Mouse (Mus musculus) spleen, embryonic (tissue): Measurements from ENCODE around the gene Ttc38.
"Not testable (repeated sequence)": the region's sequence is repeated elsewhere in the genome, so short reads cannot be mapped to it uniquely, and the experiment has no call there.

Experiments used
- CTCF ChIA-PET: fragments of 350-600 bp; sonication (Branson Sonifier 250); formaldehyde crosslinking; loops from one replicate; lab custom pipeline; 2022; lab: Charles Lee

Ttc38 gene

DNA sequence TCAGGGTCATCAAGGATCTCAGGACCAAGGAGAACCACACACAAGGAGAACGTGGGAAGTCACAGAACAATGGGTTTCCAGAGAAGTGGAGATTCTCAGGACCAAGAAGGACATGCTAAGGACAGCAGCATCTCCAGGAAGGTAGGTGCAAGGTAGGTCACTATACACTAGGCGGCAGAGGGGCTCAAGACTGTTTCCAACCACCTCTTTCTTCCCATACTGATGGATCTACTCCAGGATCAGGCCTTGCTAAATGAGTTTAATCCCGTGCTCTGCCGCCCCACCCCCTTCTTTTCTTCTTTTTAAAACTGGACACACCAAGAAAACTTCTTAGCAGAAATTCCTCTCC, 10.1 kb upstream of the Ttc38 start:
- CTCF ChIA-PET = no interaction called here

- CTCF ChIA-PET = no interaction called here
Measured at GRCm38 (mm10) chr15:85826676-85827075, 5.4 kb upstream of the Ttc38 start.

- CTCF ChIA-PET = no interaction called here
Measured at GRCm38 (mm10) chr15:85828071-85828470, 4.0 kb upstream of the Ttc38 start.

GRCm38 (mm10) chr15:85829470-85829869, 2.6 kb upstream of the Ttc38 start:
- CTCF ChIA-PET = interaction anchor here (0.7 kb wide), 1 partner anchor 10 kb away, joined by 27 read pairs; no protein-coding TSS in a partner anchor

GRCm38 (mm10) chr15:85832599-85832998, 493 bp downstream of the Ttc38 start:
- CTCF ChIA-PET = no interaction called here

DNA sequence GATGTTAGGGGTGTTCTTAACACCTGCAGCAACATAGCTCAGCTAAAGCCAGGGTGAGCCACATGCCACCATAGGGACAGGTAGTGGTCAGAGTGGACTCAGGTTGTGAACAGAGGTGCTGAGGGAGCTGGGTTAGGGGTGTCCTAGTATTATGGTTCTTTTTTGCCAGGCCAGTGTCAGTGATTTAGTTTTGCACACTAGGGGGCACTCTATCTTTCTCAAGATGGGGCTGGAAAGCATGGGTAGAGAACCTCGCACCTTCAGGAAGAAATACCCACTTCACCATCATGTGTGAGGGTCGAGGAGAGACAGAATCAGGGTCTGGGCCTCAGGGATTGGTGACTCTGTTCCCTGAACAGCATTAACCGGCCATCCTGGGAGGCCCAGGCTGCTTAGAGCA, 3.2 kb downstream of the Ttc38 start:
- CTCF ChIA-PET = interaction anchor here (0.7 kb wide), 1 partner anchor 368 kb away, joined by 6 read pairs; no protein-coding TSS in a partner anchor

- CTCF ChIA-PET = interaction anchor here (0.6 kb wide), 1 partner anchor 112 kb away, joined by 4 read pairs; no protein-coding TSS in a partner anchor
Measured at GRCm38 (mm10) chr15:85836887-85837286, 4.8 kb downstream of the Ttc38 start.

DNA sequence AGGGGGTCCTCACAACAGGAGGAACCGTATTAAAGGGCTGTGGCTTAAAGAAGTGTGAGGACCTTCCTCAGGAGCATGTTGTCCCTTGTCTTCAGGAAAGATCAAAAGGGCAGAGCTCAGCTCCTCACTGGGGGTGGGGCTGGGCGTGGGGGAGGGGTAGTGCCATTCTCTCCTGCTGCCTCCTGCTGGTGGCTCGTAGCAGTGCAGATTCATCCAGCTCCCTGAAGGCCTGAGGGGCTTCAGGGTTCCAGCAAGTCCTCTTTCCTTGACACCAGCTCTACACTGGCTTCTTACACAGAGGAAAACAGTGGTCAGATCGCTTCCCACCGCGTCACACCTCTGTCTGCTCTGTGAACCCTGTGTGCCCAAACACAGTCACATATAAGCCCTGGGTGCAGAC, 8.9 kb downstream of the Ttc38 start:
- CTCF ChIA-PET = interaction anchor here (0.6 kb wide), 1 partner anchor 23 kb away, joined by 3 read pairs; no protein-coding TSS in a partner anchor

DNA sequence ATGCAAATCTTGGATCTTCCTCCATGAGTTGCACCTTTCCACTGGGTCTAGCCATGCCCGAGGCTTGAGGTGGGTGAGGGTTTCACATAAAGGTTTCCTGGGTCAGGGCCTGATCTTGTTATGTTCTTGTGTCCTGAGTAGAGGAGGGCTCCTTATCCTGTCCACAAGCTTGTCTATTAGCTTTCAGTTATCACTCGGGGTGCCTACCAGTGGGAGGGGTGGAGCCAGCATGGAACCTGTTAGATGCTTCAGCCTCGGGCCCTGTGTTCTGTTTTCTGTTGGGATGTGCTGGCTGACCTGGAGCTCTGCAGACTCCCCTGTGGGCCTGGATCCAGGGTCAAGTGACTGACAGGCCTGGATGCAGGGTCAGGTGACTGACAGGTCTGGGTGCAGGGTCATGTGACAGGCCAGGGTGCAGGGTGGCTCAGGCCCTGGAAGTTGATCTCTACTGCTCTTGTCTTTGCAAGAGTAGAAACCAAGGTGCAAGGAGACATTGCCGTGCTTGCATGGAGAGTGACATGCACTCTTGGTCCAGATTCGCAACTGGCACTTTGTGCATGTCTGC, 9.8 kb downstream of the Ttc38 start:
- CTCF ChIA-PET = no interaction called here

GRCm38 (mm10) chr15:85845071-85845470, 13.0 kb downstream of the Ttc38 start:
- CTCF ChIA-PET = no interaction called here

DNA sequence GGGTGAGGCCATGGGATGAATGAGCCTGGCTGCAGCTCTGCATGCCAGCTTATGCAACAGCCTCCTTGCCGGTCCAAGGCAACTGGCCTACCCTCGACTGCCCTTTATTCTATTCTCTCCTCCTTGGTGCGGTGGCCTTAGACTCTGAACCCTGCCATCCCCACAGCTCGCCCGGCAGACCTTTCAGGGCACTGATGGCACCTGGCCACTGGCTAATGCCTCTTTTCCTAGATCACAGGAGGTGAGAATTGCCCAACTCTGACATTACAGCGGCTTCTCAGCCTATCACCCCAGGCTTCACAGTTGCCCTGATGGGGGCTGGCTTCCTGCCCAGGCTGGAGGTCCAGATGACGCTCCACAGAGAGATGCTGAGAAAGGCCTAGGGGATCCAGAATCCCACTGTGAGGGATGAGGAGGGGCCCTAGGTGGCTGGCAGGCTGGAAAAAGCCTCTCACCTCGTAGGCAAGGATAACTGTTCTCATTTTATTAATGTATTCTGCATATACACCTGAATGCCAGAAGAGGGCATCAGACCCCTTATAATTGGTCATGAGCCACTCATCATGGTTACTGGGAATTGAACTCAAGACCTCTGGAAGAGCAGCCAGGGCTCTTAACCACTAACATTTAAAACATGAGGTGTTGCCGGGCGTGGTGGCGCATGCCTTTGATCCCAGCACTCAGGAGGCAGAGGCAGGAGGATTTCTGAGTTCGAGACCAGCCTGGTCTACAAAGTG, 19.7 kb downstream of the Ttc38 start:
- CTCF ChIA-PET = interaction anchor here (0.7 kb wide), 1 partner anchor 135 kb away, joined by 3 read pairs; no protein-coding TSS in a partner anchor

GRCm38 (mm10) chr15:85858980-85859489, 26.9 kb downstream of the Ttc38 start:
- CTCF ChIA-PET = no interaction called here

GRCm38 (mm10) chr15:85859490-85860031, 27.5 kb downstream of the Ttc38 start, which contains the start of gene Gtse1:
Gene Gtse1 (plus strand): TSS chr15:85859745.
- CTCF ChIA-PET = interaction anchor here (0.6 kb wide), 1 partner anchor 19 kb away, joined by 3 read pairs; no protein-coding TSS in a partner anchor

- CTCF ChIA-PET = not testable (repeated sequence)
Measured at GRCm38 (mm10) chr15:85865913-85866312, 33.8 kb downstream of the Ttc38 start.

GRCm38 (mm10) chr15:85867696-85868095, 35.6 kb downstream of the Ttc38 start:
- CTCF ChIA-PET = interaction anchor here (0.7 to 1.1 kb wide), 3 partner anchors 24 to 209 kb away, joined by 4 to 13 read pairs (median 6); no protein-coding TSS in a partner anchor

DNA sequence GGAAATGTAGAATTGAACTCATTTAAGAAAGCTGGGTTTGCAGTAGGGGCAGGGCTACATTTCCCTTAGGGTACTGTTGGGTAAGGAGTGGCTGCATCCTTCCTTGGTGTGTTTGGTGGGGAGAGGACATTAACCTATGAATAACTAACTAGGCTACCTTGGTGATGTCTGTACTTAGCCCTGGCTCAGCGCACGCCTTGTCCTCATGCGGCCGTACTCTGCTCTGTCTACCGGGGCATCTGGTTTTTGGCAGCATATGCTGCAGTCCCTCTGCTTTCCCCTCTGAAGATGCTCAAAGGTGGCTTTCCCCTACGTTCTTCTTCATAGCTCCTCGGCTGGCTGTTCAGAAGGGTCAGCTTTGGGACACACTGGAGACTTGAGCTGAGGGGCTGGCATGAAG, 45.2 kb downstream of the Ttc38 start:
- CTCF ChIA-PET = no interaction called here

DNA sequence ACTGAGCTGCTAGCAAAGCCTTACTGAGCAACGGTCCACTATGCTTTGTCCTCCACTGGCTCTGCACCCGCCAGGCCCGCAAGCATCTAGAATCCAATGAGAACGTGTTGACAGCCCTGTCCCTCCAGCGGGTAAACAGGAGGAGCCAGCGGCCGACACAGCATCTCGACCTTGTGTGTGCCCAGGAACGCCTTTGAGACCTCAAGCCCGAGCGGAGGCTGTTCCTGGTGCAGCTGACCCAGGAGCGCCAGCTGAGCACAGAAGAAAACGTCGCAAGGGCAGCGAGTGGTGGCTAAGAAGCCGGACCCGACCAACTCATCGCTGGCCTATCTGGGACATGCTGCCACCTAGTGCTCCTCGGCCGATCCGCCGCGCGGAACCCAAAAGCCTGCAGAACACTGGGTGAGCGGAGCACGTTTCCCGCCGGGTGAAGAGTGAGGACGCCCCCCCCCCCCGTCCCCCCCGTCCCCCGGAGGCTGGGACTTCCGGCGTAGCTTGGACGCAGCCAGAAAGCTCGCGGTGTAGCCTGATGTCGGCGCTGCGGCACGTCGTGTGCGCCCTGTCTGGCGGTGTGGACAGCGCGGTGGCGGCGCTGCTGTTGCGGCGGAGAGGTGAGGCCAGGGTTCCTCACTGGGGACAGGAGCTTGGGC, 46.9 kb downstream of the Ttc38 start, which contains the start of gene Trmu:
TSS of gene Trmu (plus strand) at position 465 of the 650 bp plus-strand sequence.
- CTCF ChIA-PET = interaction anchor here (1.0 kb wide), 1 partner anchor 19 kb away, joined by 3 read pairs; the partner anchor contains the start of gene Gtse1

GRCm38 (mm10) chr15:85879498-85879895, 47.4 kb downstream of the Ttc38 start:
- CTCF ChIA-PET = no interaction called here

- CTCF ChIA-PET = interaction anchor here (0.6 kb wide), 1 partner anchor 87 kb away, joined by 6 read pairs; no protein-coding TSS in a partner anchor
Measured at GRCm38 (mm10) chr15:85885606-85886005, 53.5 kb downstream of the Ttc38 start.

DNA sequence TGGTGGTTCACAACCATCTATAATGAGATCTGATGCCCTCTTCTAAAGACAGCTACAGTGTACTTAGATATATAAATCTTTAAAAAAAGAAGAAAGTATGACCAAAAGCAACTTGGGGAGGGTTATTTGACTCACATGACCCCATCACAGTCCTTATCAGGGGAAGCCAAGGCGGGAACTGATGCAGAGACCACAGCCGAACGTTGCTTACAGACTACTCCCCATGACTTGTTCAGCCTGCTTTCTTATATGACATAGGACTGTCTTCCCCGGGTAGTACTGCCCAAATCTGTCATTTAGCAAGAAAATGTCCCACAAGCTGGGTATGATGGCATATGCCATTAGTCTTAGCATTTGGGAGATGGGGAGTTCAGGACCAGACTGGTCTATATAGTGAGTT, 57.1 kb downstream of the Ttc38 start:
- CTCF ChIA-PET = no interaction called here

DNA sequence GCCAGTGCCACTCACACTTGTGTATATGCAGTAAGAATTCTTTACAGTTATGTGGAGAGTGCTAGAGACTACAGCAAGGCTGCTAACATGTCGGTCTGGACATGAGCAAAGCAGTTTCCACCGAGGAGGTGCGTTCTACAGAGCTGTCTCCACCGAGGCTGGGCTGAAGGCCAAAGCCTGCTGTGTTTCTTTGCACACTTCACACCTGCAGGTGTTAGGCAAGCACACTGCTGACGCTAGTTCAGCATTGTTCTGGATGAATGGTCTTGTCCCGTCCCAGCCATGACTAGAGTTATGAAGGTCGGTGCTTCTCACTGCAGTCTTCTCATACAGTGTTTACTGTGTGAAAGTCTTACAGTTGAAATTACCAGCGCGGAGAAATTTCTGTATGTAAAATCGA, 59.9 kb downstream of the Ttc38 start:
- CTCF ChIA-PET = no interaction called here
